Mouse (Mus musculus): ENCODE measurements around the gene Rad51d. TPM values are rescaled to one million over a fixed set of nuclear protein-coding genes. Genes with fewer than 3 reads are reported as not detected.
"Not testable (repeated sequence)": the region's sequence is repeated elsewhere in the genome, so short reads cannot be mapped to it uniquely, and the experiment has no call there.

Gene Rad51d
- polyA plus RNA-seq, 1 experiment from 2014 or later: 14.4 TPM

GRCm38 (mm10) chr11:82834359-82834758, 56.1 kb downstream of the Rad51d start:
- WGBS: 79% methylated on average over 7 of the region's 7 CpGs
- peaks cover 11% of the 10 kb centered on the region; the same call in 1 of the 2 replicates for H3K4me1 ChIP-seq (ENCODE audit: control insufficient read depth, insufficient read depth, low read length)
- not testable (repeated sequence) for H3K27ac ChIP-seq (ENCODE audit: low read length); H3K27me3 ChIP-seq (ENCODE audit: control insufficient read depth, insufficient read depth, low read length); H3K4me3 ChIP-seq (ENCODE audit: low read depth, low read length); H3K9me3 ChIP-seq (ENCODE audit: control insufficient read depth, low read depth, low read length); ATAC-seq (ENCODE audit: insufficient number of reproducible peaks, insufficient read depth, low FRiP score, low read depth); H3K9ac ChIP-seq (replicated peaks; ENCODE audit: low read depth, low read length); H3K4me2 ChIP-seq (replicated peaks; ENCODE audit: low read depth, low read length); H3K36me3 ChIP-seq (ENCODE audit: control insufficient read depth, insufficient read depth, low read length)

GRCm38 (mm10) chr11:82833929-82834328, 56.5 kb downstream of the Rad51d start:
- Histone ChIP-seq H3K27me3 (ENCODE audit: control insufficient read depth, insufficient read depth, low read length) (no peaks in the 10 kb centered on the region), H3K36me3 (ENCODE audit: control insufficient read depth, insufficient read depth, low read length) (no peaks in the 10 kb centered on the region), H3K27ac (ENCODE audit: low read length) (no peak overlapping the region; the same call in 1 of the 2 replicates), H3K9me3 (ENCODE audit: control insufficient read depth, low read depth, low read length) (no peaks in the 10 kb centered on the region), H3K4me1 (ENCODE audit: control insufficient read depth, insufficient read depth, low read length) (peaks cover 11% of the 10 kb centered on the region; the same call in 1 of the 2 replicates), H3K4me3 (ENCODE audit: low read depth, low read length) (no peak overlapping the region), H3K9ac (replicated peaks; ENCODE audit: low read depth, low read length) (no peak overlapping the region), H3K4me2 (replicated peaks; ENCODE audit: low read depth, low read length) (no peak overlapping the region)
- ATAC-seq (ENCODE audit: insufficient number of reproducible peaks, insufficient read depth, low FRiP score, low read depth): no peak
- WGBS: 76% methylated on average over 8 of the region's 8 CpGs

GRCm38 (mm10) chr11:82832402-82832801, 58.0 kb downstream of the Rad51d start:
- not testable (repeated sequence) for H3K27me3 ChIP-seq (ENCODE audit: control insufficient read depth, insufficient read depth, low read length); H3K36me3 ChIP-seq (ENCODE audit: control insufficient read depth, insufficient read depth, low read length); H3K27ac ChIP-seq (ENCODE audit: low read length); H3K4me2 ChIP-seq (replicated peaks; ENCODE audit: low read depth, low read length); H3K9me3 ChIP-seq (ENCODE audit: control insufficient read depth, low read depth, low read length); H3K4me3 ChIP-seq (ENCODE audit: low read depth, low read length); H3K9ac ChIP-seq (replicated peaks; ENCODE audit: low read depth, low read length)
- H3K4me1 ChIP-seq (ENCODE audit: control insufficient read depth, insufficient read depth, low read length): peaks cover 11% of the 10 kb centered on the region; the same call in 1 of the 2 replicates
- 0 out of 2 replicates have a peak, but pooled peaks have one; percentile 33 for ATAC-seq (ENCODE audit: insufficient number of reproducible peaks, insufficient read depth, low FRiP score, low read depth)
- 77% methylated on average over 10 of the region's 10 CpGs for WGBS

- Histone ChIP-seq H3K4me2 (replicated peaks; ENCODE audit: low read depth, low read length) (peak overlapping the region; percentile 19), H3K9ac (replicated peaks; ENCODE audit: low read depth, low read length) (no peak overlapping the region), H3K27me3 (ENCODE audit: control insufficient read depth, insufficient read depth, low read length) (no peaks in the 10 kb centered on the region), H3K27ac (ENCODE audit: low read length) (no peak overlapping the region), H3K36me3 (ENCODE audit: control insufficient read depth, insufficient read depth, low read length) (no peaks in the 10 kb centered on the region), H3K4me3 (ENCODE audit: low read depth, low read length) (no peak overlapping the region), H3K4me1 (ENCODE audit: control insufficient read depth, insufficient read depth, low read length) (peaks cover 11% of the 10 kb centered on the region; the same call in 1 of the 2 replicates), H3K9me3 (ENCODE audit: control insufficient read depth, low read depth, low read length) (no peaks in the 10 kb centered on the region)
- ATAC-seq (ENCODE audit: insufficient number of reproducible peaks, insufficient read depth, low FRiP score, low read depth): no peak
- WGBS: 17% methylated on average over 10 of the region's 10 CpGs
Measured at GRCm38 (mm10) chr11:82831008-82831893, 59.2 kb downstream of the Rad51d start.

- no peak overlapping the region for H3K27ac ChIP-seq (ENCODE audit: low read length)
Measured at GRCm38 (mm10) chr11:82826818-82827217, 63.6 kb downstream of the Rad51d start.

More at GRCm38 (mm10) chr11:82826818-82827217, 63.6 kb downstream of the Rad51d start:
- no peak overlapping the region for H3K9ac ChIP-seq (replicated peaks; ENCODE audit: low read depth, low read length)
- H3K4me2 ChIP-seq (replicated peaks; ENCODE audit: low read depth, low read length): no peak overlapping the region
- H3K4me1 ChIP-seq (ENCODE audit: control insufficient read depth, insufficient read depth, low read length): peaks cover 15% of the 10 kb centered on the region; the same call in 1 of the 2 replicates
- H3K4me3 ChIP-seq (ENCODE audit: low read depth, low read length): no peak overlapping the region
- H3K27me3 ChIP-seq (ENCODE audit: control insufficient read depth, insufficient read depth, low read length): no peaks in the 10 kb centered on the region
- no peaks in the 10 kb centered on the region for H3K9me3 ChIP-seq (ENCODE audit: control insufficient read depth, low read depth, low read length)
- H3K36me3 ChIP-seq (ENCODE audit: control insufficient read depth, insufficient read depth, low read length): no peaks in the 10 kb centered on the region
- ATAC-seq (ENCODE audit: insufficient number of reproducible peaks, insufficient read depth, low FRiP score, low read depth): no peak

Other genes starting within 250 kb of the Rad51d start
- gene Cct6b, start 126.3 kb downstream of the Rad51d start, polyA plus RNA-seq (2014; fragmentation: Nextera tagmentation; extraction: Ambion mirVana): 0.22 and 0.56 TPM in 2 replicates
- 34.2 and 37.8 TPM in 2 replicates for gene Zfp830, start 126.3 kb downstream of the Rad51d start, polyA plus RNA-seq (2014; fragmentation: Nextera tagmentation; extraction: Ambion mirVana)
- 34.9 and 43.4 TPM in 2 replicates for gene Lig3, start 109.5 kb downstream of the Rad51d start, polyA plus RNA-seq (2014; fragmentation: Nextera tagmentation; extraction: Ambion mirVana)
- gene Rffl, start 19.4 kb downstream of the Rad51d start, polyA plus RNA-seq (2014; fragmentation: Nextera tagmentation; extraction: Ambion mirVana): 17.9 and 19.5 TPM in 2 replicates
- gene Fndc8, start 1.5 kb upstream of the Rad51d start, polyA plus RNA-seq (2014; fragmentation: Nextera tagmentation; extraction: Ambion mirVana): 0.12 and 0.34 TPM in 2 replicates
- 30.9 and 31.6 TPM in 2 replicates for gene Nle1, start 17.8 kb upstream of the Rad51d start, polyA plus RNA-seq (2014; fragmentation: Nextera tagmentation; extraction: Ambion mirVana)
- gene Unc45b, start 19.9 kb upstream of the Rad51d start, polyA plus RNA-seq (2014; fragmentation: Nextera tagmentation; extraction: Ambion mirVana): 1.6 and 1.8 TPM in 2 replicates
- 1.3 and 1.8 TPM in 2 replicates for gene Slfn5, start 60.7 kb upstream of the Rad51d start, polyA plus RNA-seq (2014; fragmentation: Nextera tagmentation; extraction: Ambion mirVana)
- gene Slfn9, start 101.2 kb upstream of the Rad51d start, polyA plus RNA-seq (2014; fragmentation: Nextera tagmentation; extraction: Ambion mirVana): 30.6 and 35.9 TPM in 2 replicates
- 0.78 and 0.86 TPM in 2 replicates for gene Slfn8, start 130.2 kb upstream of the Rad51d start, polyA plus RNA-seq (2014; fragmentation: Nextera tagmentation; extraction: Ambion mirVana)
- 3.4 and 4.9 TPM in 2 replicates for gene Slfn2, start 174.5 kb upstream of the Rad51d start, polyA plus RNA-seq (2014; fragmentation: Nextera tagmentation; extraction: Ambion mirVana)
- 0.22 TPM in 1 of 2 replicates, not detected in the other for gene Slfn1, start 226.2 kb upstream of the Rad51d start, polyA plus RNA-seq (2014; fragmentation: Nextera tagmentation; extraction: Ambion mirVana)

All from stomach, embryonic 14.5 days (tissue).